Mouse (Mus musculus) liver, embryonic 14.5 days (tissue): Measurements from ENCODE around the gene Hnrnpll.

Source experiments
- CTCF ChIP-seq: IDR thresholded peaks from 2 replicates; pipeline ENCODE4 v1.5.1; 2016; ENCODE audit warnings: antibody characterized with exemption, low read depth, control low read depth
- EP300 ChIP-seq: IDR thresholded peaks from 2 replicates; pipeline ENCODE4 v1.6.1; 2016; ENCODE audit warnings: antibody characterized with exemption, low read depth

DNA sequence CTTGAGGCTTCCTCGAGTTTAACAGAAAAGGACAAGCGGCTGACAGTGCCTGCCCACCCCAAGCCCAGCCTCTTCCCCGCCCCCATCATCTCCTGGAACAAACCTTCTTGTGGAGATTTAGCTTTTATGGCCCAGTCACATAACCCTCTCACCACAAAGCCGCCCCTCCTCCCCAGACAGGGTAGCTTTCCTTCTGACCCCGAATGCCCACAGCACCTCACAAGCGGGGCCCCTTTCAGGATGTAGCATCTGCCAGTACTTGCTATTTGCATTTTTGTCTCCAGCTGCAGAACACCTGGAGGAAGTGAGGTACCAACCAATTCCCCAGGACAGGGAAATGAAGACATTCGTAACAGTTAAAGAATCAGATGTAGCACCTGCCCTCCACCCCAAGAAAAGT is 79.6 kb downstream of the Hnrnpll start:
- no peak for TF ChIP-seq CTCF
- TF ChIP-seq EP300 = no peak
